Mouse (Mus musculus) layer of hippocampus, adult 2 months (tissue): ENCODE results near the gene Timd4. TPM values are rescaled to one million over a fixed set of nuclear protein-coding genes. Genes with fewer than 3 reads are reported as not detected.

Experiments
- DNase-seq, 2 experiments: peaks; one replicate each; pipeline ENCODE4 v3.0.0; 2022; ENCODE audit warnings: low spot score in 2 of 2
- H3K27ac ChIP-seq: fragments of 200-600 bp; 2 replicates; pipeline ENCODE4 v1.8.1; 2022
- H3K4me3 ChIP-seq: fragments of 200-600 bp; 2 replicates; pipeline ENCODE4 v1.8.1; 2022; ENCODE audit warnings: mild to moderate bottlenecking
- CTCF ChIP-seq: fragments of 200-600 bp; conservative IDR thresholded peaks from 2 replicates; pipeline ENCODE4 v1.8.1; 2022; ENCODE audit warnings: antibody characterized with exemption, mild to moderate bottlenecking, moderate library complexity
- total RNA-seq, 2 experiments: library from RNA; stranded (reverse); gene quantifications; 2 replicates each; pipeline ENCODE4 v1.2.3; 2021

Gene Timd4
- total RNA-seq, 2 experiments from 2014 or later, result not detected

DNA sequence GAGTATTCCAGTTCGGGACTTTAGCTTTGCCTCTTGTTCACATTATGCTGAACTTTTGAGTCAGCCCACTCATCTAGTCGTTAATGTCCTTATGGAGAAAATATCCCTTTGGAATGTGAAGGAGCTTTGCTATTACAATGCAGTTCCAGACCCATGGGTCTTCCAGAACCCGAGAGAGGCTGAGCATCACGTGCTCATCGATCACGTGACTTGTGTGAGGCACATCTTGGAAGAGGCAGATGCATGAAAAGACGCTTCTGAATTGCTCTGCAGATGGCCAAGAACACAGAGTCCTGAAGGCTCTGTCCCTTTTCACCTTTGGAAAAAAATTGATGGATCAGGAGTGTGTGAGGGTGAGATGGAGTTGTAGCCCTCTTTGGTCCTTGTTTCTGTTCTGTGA lies 58.0 kb downstream of the Timd4 start:
- no peak overlapping the region for H3K4me3 ChIP-seq
- TF ChIP-seq CTCF, result no peak
- no peak overlapping the region for H3K27ac ChIP-seq
- DNase-seq, result no peak

DNA sequence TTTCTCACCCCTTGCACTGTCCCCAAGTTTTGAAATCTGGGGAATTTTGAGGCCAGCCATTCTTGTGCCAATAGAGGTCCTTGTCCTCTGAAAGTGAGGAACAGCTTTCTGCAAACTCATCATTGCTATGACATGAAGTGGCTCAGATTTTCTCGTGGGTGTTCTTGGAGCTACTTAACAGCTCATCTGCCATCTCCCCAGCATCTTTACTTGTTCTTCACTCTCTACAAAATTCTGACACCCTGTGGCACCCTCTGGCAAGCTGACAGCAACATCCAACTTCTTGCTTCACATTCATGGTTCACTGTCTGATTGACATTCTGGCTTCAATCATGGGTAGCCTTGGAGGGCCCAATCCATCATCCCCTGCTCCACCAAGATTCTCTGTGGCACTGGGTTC lies 65.2 kb downstream of the Timd4 start:
- Histone ChIP-seq H3K27ac (no peak overlapping the region), H3K4me3 (no peak overlapping the region)
- DNase-seq, result no peak
- no peak for TF ChIP-seq CTCF

DNA sequence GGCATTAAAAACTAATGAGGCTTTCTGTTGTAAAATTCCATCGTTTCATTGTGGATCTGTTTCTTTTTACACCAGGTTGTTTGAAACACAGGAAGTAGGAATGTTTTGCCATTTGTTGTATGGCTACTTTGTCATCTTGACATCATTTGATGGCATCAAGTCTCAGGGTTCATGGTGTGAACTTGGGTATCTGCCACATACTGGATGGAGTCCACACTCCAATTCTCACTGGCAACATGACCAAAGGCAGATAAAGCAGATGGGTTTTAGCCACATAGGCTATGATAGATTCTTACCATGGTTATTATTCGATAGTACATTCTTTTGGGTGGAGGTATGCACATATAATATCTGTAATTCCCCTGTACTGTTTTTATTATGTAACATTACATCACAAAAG lies 71.9 kb downstream of the Timd4 start:
- H3K27ac ChIP-seq, result no peak overlapping the region
- no peak overlapping the region for H3K4me3 ChIP-seq
- TF ChIP-seq CTCF, result no peak
- no peak for DNase-seq

DNA sequence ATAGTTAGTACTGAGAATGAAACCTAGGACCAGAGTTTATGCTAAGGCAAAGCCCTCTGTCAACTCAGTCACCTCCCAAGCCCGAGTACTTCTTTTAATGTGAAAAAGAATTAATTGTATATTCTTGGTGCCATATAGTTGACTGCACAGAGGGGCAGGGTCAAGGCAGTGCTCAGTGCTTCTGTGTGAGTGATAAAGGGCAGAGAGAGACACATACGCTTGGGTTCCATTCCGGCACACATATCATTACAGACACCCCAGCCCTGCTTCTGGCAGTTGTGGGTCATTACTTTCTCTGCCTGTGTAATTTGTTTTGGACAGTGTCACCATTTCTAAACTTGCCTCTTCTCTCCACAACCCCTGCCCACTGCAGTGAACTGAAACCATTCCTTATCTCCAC lies 78.5 kb downstream of the Timd4 start:
- Histone ChIP-seq H3K27ac (no peak overlapping the region), H3K4me3 (no peak overlapping the region)
- no peak for DNase-seq
- no peak for TF ChIP-seq CTCF

Other genes with a start within 250 kb of the Timd4 start
- not detected for gene BC053393, start 239.3 kb upstream of the Timd4 start, total RNA-seq
- not detected for gene Dppa1, start 181.5 kb upstream of the Timd4 start, total RNA-seq
- not detected for gene Timd2, start 103.7 kb upstream of the Timd4 start, total RNA-seq
- gene Havcr1, start 75.7 kb upstream of the Timd4 start, total RNA-seq, result not detected